Comparison of ENCODE assay signal across 8 mouse cellular contexts in genomic region chr12:56301487-56302293, GRCm38 (mm10). TPM values are rescaled to one million over a fixed set of nuclear protein-coding genes. Genes with fewer than 3 reads are reported as not detected.
DNase-seq lines count a peak whose midpoint lies in the region; ATAC-seq and TF ChIP-seq lines count a peak whose summit lies in the region.

No protein-coding gene starts in this region.

- no peak for DNase-seq in heart, adult 18-20 months
- peak; percentile 12 for DNase-seq in ZHBTc4 (ENCODE audit: low read depth, low spot score)
- DNase-seq in forelimb bud, embryonic 11.5 days (ENCODE audit: low read depth, low spot score) = peak; percentile 65
- peak; percentile 34 for DNase-seq in lung, embryonic 14.5 days
- peak; percentile 56 for DNase-seq in retina, postnatal 1 day
- no peak for DNase-seq in cerebellum, adult 9-10 months
- no peak for DNase-seq in cerebellum, adult 11 months

- 15% methylated on average over 27 of the region's 27 CpGs for WGBS in heart, embryonic 11.5 days (ENCODE audit: insufficient replicate concordance)
- 9% methylated on average over 27 of the region's 27 CpGs for WGBS in lung, embryonic 14.5 days

- peak overlapping the region; percentile 47 for H3K9ac ChIP-seq in heart, embryonic 11.5 days (ENCODE audit: low read depth, low read length)
- peak overlapping the region; percentile 59 for H3K9ac ChIP-seq in lung, embryonic 14.5 days

- H3K36me3 ChIP-seq in heart, embryonic 11.5 days (ENCODE audit: control insufficient read depth, insufficient read depth, low read length) = no peaks in the 10 kb centered on the region
- no peaks in the 10 kb centered on the region for H3K36me3 ChIP-seq in lung, embryonic 14.5 days (ENCODE audit: insufficient read depth)

- H3K4me3 ChIP-seq in heart, embryonic 11.5 days (ENCODE audit: low read depth, low read length) = peak overlapping the region; percentile 39
- peak overlapping the region; percentile 32 for H3K4me3 ChIP-seq in lung, embryonic 14.5 days (ENCODE audit: low read depth, low read length)

- no peak overlapping the region for H3K27ac ChIP-seq in heart, embryonic 11.5 days (ENCODE audit: low read depth, low read length)
- peak overlapping the region; percentile 89 for H3K27ac ChIP-seq in lung, embryonic 14.5 days (ENCODE audit: low read depth)

- ATAC-seq in heart, embryonic 11.5 days (replicated peaks; ENCODE audit: insufficient number of reproducible peaks, low FRiP score, low TSS enrichment) = no peak
- peak; percentile 35 for ATAC-seq in lung, embryonic 14.5 days (ENCODE audit: insufficient read depth)

- TF ChIP-seq CTCF in lung, embryonic 14.5 days (IDR thresholded peaks at IDR 0.05; ENCODE audit: low read depth) = no peak

- no peaks in the 10 kb centered on the region for H3K27me3 ChIP-seq in heart, embryonic 11.5 days (ENCODE audit: control insufficient read depth, insufficient read depth, low read length)
- no peaks in the 10 kb centered on the region for H3K27me3 ChIP-seq in lung, embryonic 14.5 days (ENCODE audit: insufficient read depth, low read length)

- H3K9me3 ChIP-seq in heart, embryonic 11.5 days (replicated peaks; ENCODE audit: control insufficient read depth, low read length) = no peaks in the 10 kb centered on the region
- H3K9me3 ChIP-seq in lung, embryonic 14.5 days (ENCODE audit: low read depth, low read length) = no peaks in the 10 kb centered on the region

- no peaks in the 10 kb centered on the region for H3K4me1 ChIP-seq in heart, embryonic 11.5 days (ENCODE audit: control insufficient read depth, insufficient read depth, low read length)
- H3K4me1 ChIP-seq in lung, embryonic 14.5 days (ENCODE audit: insufficient read depth) = peaks cover 3% of the 10 kb centered on the region; the same call in 1 of the 2 replicates

- peak overlapping the region; percentile 71 for H3K4me2 ChIP-seq in heart, embryonic 11.5 days
- H3K4me2 ChIP-seq in lung, embryonic 14.5 days = peak overlapping the region; percentile 65

RNA-seq across cellular contexts. Expression of gene Mbip, which starts 44.0 kb away (rescaled TPM):
- polyA plus RNA-seq in heart, embryonic 11.5 days (2014; fragmentation: Nextera tagmentation; extraction: Ambion mirVana) = 20.1 and 24.6 TPM in 2 replicates
- total RNA-seq in heart, adult 18-20 months (2021) = 1 to 10 TPM; 5.6 to 5.7 TPM
- polyA plus RNA-seq in lung, embryonic 14.5 days (2014; fragmentation: Nextera tagmentation; extraction: Ambion mirVana) = 160 and 171 TPM in 2 replicates

Comparison
In these comparisons a context has a peak if more than half of its experiments do, and no peak if none do; other contexts are left out.
1. DNase-seq: peak in ZHBTc4 (single experiment), forelimb bud, embryonic 11.5 days (single experiment), lung, embryonic 14.5 days (single experiment) and retina, postnatal 1 day (single experiment); none in heart, adult 18-20 months (0 of 2), cerebellum, adult 9-10 months (single experiment) and cerebellum, adult 11 months (single experiment).